Mouse (Mus musculus): ENCODE results near the gene Lin54. TPM values are rescaled to one million over a fixed set of nuclear protein-coding genes. Genes with fewer than 3 reads are reported as not detected.
A peak's percentile ranks its signal among the peaks of the same experiment; 100 is the strongest.

Lin54 gene
- total RNA-seq (2014; fragmentation: Nextera tagmentation), result 26.2 and 27.7 TPM in 2 replicates
- total RNA-seq (2017), result 26.6 and 31.6 TPM in 2 replicates

DNA sequence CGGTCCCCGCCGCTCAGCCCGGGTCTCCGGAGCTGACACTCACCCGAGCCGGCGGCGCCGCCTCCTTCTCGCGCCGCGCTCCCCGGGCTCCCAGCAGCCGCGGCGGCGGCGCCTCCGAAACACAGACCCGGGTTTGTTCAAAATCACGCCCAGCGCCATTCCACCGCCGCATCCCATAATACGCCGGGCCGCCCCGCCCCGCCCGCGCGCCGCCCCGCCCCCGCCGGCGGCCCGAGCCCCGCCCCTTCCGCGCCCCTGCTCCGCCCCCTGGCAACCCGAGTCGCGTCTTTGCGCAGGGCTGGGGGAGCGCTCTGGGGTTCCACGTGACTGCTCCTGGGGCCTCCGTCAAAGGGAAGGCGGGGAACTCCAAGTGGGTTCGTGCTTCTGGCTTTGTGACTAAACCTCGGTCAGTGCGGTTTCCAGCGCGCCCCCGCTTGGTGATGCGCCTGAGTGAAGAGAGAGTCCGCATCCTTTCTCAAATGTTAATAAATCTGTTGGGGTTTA is at the start of gene Lin54:
Gene Lin54, minus strand, starts transcription at position 182 of the 504 bp plus-strand sequence.
- peak; percentile 73 for ATAC-seq (replicated peaks; ENCODE audit: poor library complexity, severe bottlenecking)

GRCm38 (mm10) chr5:100550151-100550550 is 49.7 kb upstream of the Lin54 start:
- peak; percentile 28 for ATAC-seq (replicated peaks; ENCODE audit: poor library complexity, severe bottlenecking)

DNA sequence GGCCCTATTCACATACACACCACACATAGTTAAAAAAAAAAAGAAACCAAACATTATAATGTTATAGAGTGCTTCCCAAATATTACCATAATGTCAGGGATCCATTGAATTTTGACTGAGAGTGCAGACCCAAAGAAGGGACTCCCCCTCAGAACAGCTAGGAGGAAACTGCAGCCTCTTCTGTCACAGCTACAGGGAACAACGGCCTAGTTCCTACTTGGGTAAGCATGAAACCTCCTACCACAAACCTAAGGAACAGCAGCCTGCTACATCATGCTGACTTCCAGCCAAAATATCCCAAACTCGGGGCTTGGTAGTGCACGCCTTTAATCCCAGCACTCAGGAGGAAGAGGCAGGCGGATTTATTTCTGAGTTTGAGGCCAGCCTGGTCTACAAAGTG is 48.9 kb upstream of the Lin54 start:
- no peak for ATAC-seq (replicated peaks; ENCODE audit: poor library complexity, severe bottlenecking)

DNA sequence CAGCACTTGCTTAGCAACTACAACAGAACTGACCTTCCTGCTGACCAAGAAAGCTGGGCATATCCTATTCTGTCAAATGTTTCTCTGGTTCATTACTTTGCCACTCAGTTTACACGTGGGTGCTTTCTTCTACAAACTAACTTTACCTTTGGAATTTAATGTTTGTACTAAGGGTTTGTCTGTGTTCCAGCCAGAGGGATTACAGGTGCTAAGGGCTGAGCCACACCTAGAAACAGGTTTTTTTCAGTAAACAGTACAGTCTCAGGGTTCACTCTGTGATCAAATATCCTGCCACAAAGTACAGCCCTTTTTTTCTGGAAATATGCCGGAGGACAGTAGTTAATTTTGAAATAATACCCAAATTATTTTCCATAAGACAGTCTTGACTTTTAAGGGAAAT is 47.8 kb upstream of the Lin54 start:
- ATAC-seq (replicated peaks; ENCODE audit: poor library complexity, severe bottlenecking), result no peak

DNA sequence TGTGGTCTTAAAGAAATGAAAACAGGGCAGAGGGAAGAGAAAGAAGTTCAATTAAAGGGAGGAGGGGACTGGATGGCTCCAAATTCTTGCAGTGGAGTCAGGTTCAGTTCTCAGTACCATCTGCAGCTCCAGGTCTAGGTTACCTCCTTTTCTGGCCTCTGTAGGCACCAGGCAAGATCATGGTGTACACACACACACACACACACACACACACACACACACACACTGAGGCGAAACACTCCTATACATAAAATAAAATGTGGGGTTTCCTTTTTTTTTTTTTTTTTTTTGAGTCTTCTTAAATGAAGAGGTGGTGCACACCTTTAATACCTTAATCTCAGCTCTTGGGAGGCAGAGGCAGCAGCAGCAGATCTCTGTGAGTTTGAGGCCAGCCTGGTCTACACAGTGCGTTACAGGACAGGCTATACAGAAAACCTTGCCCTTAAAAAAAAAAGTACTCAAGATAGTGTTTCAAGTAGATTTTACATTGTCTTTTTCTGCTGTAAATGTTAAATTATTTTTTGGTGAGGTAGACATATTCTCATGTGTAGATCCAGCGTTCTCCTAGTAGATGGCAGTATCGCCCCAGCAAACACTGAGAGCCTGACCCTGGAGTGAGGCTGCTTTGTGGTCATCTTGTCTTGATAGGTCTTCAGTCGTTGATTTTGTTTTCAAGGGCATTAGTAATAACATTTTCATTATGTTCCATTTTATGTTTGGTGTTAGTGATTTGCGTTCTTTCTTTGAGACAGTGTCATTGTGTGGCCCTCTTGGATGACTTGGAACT is 46.0 kb upstream of the Lin54 start:
- peak; percentile 35; the same call in 1 of the 2 replicates for ATAC-seq (replicated peaks; ENCODE audit: poor library complexity, severe bottlenecking)

- peak; percentile 85 for ATAC-seq (replicated peaks; ENCODE audit: poor library complexity, severe bottlenecking)
These were observed 36.2 kb upstream of the Lin54 start for GRCm38 (mm10) chr5:100536638-100537037.

DNA sequence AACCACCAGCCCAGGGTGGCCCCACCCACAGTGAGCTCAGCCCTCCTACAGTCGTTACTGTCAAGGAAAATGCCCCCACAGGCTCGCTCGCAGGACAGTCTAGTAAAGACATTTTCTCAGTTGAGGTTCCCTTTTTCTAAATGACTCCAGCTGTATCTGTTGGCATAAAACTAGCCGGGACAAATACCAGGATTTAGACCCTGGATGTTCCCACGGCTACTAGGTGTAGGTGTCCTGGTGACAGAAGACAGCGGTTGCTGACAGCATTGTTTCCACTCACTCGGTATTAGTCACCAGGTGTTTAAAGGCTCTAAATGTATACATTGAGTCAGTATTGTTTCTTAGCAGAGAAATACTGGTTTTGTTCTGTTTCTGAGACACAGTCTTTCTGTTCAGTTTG is 35.4 kb upstream of the Lin54 start:
- ATAC-seq (replicated peaks; ENCODE audit: poor library complexity, severe bottlenecking), result no peak

DNA sequence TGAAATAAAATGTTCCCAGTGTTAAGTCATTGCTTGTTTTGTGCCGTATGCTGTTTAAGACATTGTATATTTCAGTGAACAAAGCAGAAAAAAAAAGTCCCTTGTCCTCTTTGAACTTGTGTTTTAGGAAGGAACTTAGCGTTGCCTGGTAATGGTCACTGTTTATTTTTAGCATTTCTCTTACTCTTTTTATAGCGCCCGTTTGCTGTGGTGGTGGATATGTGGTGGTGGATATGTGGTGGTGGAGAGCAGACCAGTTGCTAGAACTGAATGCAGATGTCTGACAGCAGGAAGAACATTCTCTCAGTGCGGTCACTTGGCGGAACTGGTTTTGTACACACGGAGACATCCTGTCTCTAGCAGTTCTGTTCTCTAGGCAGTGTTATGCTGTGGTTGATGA is 25.7 kb upstream of the Lin54 start:
- ATAC-seq (replicated peaks; ENCODE audit: poor library complexity, severe bottlenecking), result peak; percentile 98

GRCm38 (mm10) chr5:100525620-100526019 is 25.2 kb upstream of the Lin54 start:
- peak; percentile 31; the same call in 1 of the 2 replicates for ATAC-seq (replicated peaks; ENCODE audit: poor library complexity, severe bottlenecking)

DNA sequence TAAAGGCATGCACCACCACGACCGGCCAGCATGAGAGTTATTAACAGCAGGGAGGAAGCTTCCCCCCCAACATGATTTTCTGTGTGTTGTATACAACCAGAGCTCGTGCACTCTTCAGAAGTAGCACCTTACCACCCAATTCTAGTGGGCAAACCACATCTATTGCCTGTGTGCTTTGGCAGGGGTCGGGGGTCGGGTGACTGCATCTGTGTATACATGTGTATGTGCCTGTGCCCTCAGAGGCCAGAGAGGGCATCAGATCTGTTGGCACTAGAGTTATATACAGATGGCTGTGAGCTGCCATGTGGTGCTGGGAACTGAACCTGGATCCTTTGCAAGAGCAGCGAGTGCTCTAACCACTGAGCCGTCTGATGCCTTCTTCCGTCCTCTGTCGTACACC is 24.5 kb upstream of the Lin54 start:
- ATAC-seq (replicated peaks; ENCODE audit: poor library complexity, severe bottlenecking), result no peak

DNA sequence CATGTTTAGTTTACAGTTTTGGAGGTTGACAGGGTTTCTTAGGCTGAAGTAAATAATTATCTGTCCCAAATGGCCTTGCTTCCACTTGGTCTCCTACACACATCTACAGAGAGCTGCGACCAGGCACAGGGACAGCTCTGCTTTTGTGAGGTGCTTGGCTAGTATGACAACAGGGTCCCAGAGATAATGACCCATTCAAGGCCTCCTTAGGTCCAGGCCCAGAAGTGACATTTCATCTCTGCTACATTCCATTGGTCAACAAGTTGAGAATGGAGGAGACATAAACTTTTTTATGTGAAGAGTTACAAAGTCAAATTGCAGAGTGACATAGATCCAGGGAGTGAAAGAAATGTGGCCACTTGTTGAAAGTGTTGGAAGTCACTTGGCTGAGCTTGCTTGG is 22.9 kb upstream of the Lin54 start:
- ATAC-seq (replicated peaks; ENCODE audit: poor library complexity, severe bottlenecking), result no peak

DNA sequence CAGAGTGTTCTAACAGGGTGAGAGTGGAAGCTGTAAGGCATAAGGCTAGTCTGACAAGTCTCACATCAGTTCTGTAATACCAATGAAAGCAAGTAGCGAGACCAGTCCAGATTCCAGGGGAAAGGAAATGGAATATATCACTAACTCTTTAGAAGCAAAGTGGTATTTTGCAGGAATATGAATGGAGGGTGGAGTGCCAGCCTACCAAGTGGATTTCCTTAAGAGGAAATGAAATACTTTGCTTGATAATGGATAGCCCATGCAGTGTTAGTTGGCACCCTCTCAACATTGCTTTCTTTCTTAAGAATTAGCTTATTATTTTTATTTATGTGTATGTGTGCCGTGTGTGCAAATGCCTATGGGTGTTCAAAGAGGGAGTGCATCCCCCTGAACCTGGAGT is 19.8 kb upstream of the Lin54 start:
- ATAC-seq (replicated peaks; ENCODE audit: poor library complexity, severe bottlenecking), result no peak

DNA sequence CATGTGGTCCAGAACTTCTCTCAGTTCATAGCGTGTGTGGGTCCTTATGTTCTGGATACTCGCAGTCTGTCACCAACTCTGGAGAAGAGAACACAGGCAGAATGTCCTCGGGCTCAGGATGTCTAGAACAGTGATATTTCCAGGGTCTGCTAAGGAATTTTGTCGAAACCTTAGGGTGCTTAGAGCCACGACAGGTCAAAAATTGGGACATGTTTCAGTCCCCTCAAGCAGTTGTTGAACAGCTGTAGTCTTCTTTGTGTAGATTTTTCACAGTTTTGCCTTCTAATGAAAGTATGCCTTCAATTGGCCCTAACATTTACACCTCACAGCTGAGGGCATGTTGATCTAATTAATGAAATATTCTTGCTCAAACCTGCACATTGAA is 18.6 kb upstream of the Lin54 start:
- no peak for ATAC-seq (replicated peaks; ENCODE audit: poor library complexity, severe bottlenecking)

GRCm38 (mm10) chr5:100518049-100519026 is 17.9 kb upstream of the Lin54 start, which contains the start of gene Cops4:
Gene Cops4, plus strand, starts transcription at chr5:100518309.
- ATAC-seq (replicated peaks; ENCODE audit: poor library complexity, severe bottlenecking), result peak; percentile 98

GRCm38 (mm10) chr5:100512576-100512975 is 12.1 kb upstream of the Lin54 start:
- ATAC-seq (replicated peaks; ENCODE audit: poor library complexity, severe bottlenecking), result no peak

DNA sequence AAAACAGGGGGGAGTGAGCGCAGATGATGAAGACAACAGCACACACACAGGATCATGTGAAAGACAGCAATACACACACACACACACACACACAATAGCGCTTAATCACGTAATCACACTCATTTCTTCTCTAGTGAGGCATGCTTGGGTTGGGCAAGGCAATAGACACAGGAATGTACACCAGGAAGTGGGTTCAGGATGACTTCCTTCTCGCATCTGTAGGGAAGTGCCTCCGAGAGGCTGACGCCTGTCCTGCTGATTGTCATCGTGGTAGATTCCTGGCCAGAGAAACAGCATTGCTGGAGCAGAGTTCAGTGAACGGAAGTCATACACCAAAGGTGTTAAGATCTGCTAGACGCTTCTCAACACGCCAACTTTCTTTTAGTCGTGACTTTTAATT is 8.8 kb upstream of the Lin54 start:
- peak; percentile 98 for ATAC-seq (replicated peaks; ENCODE audit: poor library complexity, severe bottlenecking)

- no peak for ATAC-seq (replicated peaks; ENCODE audit: poor library complexity, severe bottlenecking)
These were observed 828 bp upstream of the Lin54 start for GRCm38 (mm10) chr5:100501267-100501666.

GRCm38 (mm10) chr5:100499831-100500304 is 571 bp downstream of the Lin54 start:
- peak; percentile 26 for ATAC-seq (replicated peaks; ENCODE audit: poor library complexity, severe bottlenecking)

GRCm38 (mm10) chr5:100499243-100499642 is 1.2 kb downstream of the Lin54 start:
- no peak for ATAC-seq (replicated peaks; ENCODE audit: poor library complexity, severe bottlenecking)

- ATAC-seq (replicated peaks; ENCODE audit: poor library complexity, severe bottlenecking), result peak; percentile 76
These were observed 1.8 kb downstream of the Lin54 start for GRCm38 (mm10) chr5:100498436-100499180.
